Mouse (Mus musculus): ENCODE results near the gene Cntfr. TPM values are rescaled to one million over a fixed set of nuclear protein-coding genes. Genes with fewer than 3 reads are reported as not detected.
"Not testable (repeated sequence)": the region's sequence is repeated elsewhere in the genome, so short reads cannot be mapped to it uniquely, and the experiment has no call there.

Gene Cntfr
- total RNA-seq, 2 experiments from 2014 or later, result 120 to 127 TPM

- H3K27ac ChIP-seq; DNase-seq (ENCODE audit: extremely low spot score in 1 of 2, low spot score in 2 of 2); intact Hi-C loops (cut with DNase I); H3K4me3 ChIP-seq: not testable (repeated sequence)
These were observed 12.6 kb downstream of the Cntfr start for GRCm38 (mm10) chr4:41684131-41684930.

- H3K27ac ChIP-seq; H3K4me3 ChIP-seq; DNase-seq (ENCODE audit: extremely low spot score in 1 of 2, low spot score in 2 of 2); intact Hi-C loops (cut with DNase I): not testable (repeated sequence)
These were observed 13.6 kb downstream of the Cntfr start for GRCm38 (mm10) chr4:41683303-41683702.

GRCm38 (mm10) chr4:41682789-41683188 lies 14.1 kb downstream of the Cntfr start:
- intact Hi-C loops (cut with DNase I), result no loop called here
- no peak for DNase-seq (ENCODE audit: extremely low spot score in 1 of 2, low spot score in 2 of 2)
- Histone ChIP-seq H3K4me3 (no peak overlapping the region), H3K27ac (peak overlapping the region; percentile 5; the same call in 1 of the 2 replicates)
- no peak for TF ChIP-seq CTCF (IDR thresholded peaks at IDR 0.05)

- DNase-seq (ENCODE audit: extremely low spot score in 1 of 2, low spot score in 2 of 2), result no peak
- intact Hi-C loops (cut with DNase I), result no loop called here
- no peak overlapping the region for H3K27ac ChIP-seq
- TF ChIP-seq CTCF (IDR thresholded peaks at IDR 0.05), result no peak
- no peak overlapping the region for H3K4me3 ChIP-seq
These were observed 14.9 kb downstream of the Cntfr start for GRCm38 (mm10) chr4:41681947-41682346.

- no peak overlapping the region for H3K4me3 ChIP-seq
- H3K27ac ChIP-seq, result no peak overlapping the region
- intact Hi-C loops (cut with DNase I), result no loop called here
- TF ChIP-seq CTCF (IDR thresholded peaks at IDR 0.05), result no peak
- DNase-seq (ENCODE audit: extremely low spot score in 1 of 2, low spot score in 2 of 2), result no peak
These were observed 15.7 kb downstream of the Cntfr start for GRCm38 (mm10) chr4:41681176-41681575.

- Histone ChIP-seq H3K27ac (no peak overlapping the region), H3K4me3 (no peak overlapping the region)
- intact Hi-C loops (cut with DNase I), result no loop called here
- TF ChIP-seq CTCF (IDR thresholded peaks at IDR 0.05), result no peak
- no peak for DNase-seq (ENCODE audit: extremely low spot score in 1 of 2, low spot score in 2 of 2)
These were observed 17.6 kb downstream of the Cntfr start for GRCm38 (mm10) chr4:41679291-41679690.

- TF ChIP-seq CTCF (IDR thresholded peaks at IDR 0.05), result no peak
- intact Hi-C loops (cut with DNase I), result no loop called here
- no peak for DNase-seq (ENCODE audit: extremely low spot score in 1 of 2, low spot score in 2 of 2)
- H3K4me3 ChIP-seq, result no peak overlapping the region
- H3K27ac ChIP-seq, result no peak overlapping the region
These were observed 18.0 kb downstream of the Cntfr start for GRCm38 (mm10) chr4:41678863-41679262.

GRCm38 (mm10) chr4:41677006-41677629 lies 19.8 kb downstream of the Cntfr start:
- no peak for DNase-seq (ENCODE audit: extremely low spot score in 1 of 2, low spot score in 2 of 2)
- no peak overlapping the region for H3K4me3 ChIP-seq
- no peak for TF ChIP-seq CTCF (IDR thresholded peaks at IDR 0.05)
- intact Hi-C loops (cut with DNase I), result no loop called here
- no peak overlapping the region for H3K27ac ChIP-seq

GRCm38 (mm10) chr4:41676248-41677005 lies 20.5 kb downstream of the Cntfr start:
- intact Hi-C loops (cut with DNase I), result no loop called here

GRCm38 (mm10) chr4:41673186-41673585 lies 23.7 kb downstream of the Cntfr start:
- no peak overlapping the region for H3K4me3 ChIP-seq
- TF ChIP-seq CTCF (IDR thresholded peaks at IDR 0.05), result no peak
- DNase-seq (ENCODE audit: extremely low spot score in 1 of 2, low spot score in 2 of 2), result no peak
- intact Hi-C loops (cut with DNase I), result no loop called here
- H3K27ac ChIP-seq, result no peak overlapping the region

More at GRCm38 (mm10) chr4:41676248-41677005, 20.5 kb downstream of the Cntfr start:
- H3K4me3 ChIP-seq, result no peak overlapping the region
- no peak overlapping the region; the same call in 1 of the 2 replicates for H3K27ac ChIP-seq
- DNase-seq (ENCODE audit: extremely low spot score in 1 of 2, low spot score in 2 of 2), result no peak
- TF ChIP-seq CTCF (IDR thresholded peaks at IDR 0.05), result no peak

GRCm38 (mm10) chr4:41672522-41672963 lies 24.3 kb downstream of the Cntfr start:
- H3K27ac ChIP-seq, result no peak overlapping the region
- intact Hi-C loops (cut with DNase I), result no loop called here

GRCm38 (mm10) chr4:41671963-41672480 lies 24.9 kb downstream of the Cntfr start:
- no peak for TF ChIP-seq CTCF (IDR thresholded peaks at IDR 0.05)
- no peak overlapping the region for H3K27ac ChIP-seq
- intact Hi-C loops (cut with DNase I), result no loop called here

More at GRCm38 (mm10) chr4:41672522-41672963, 24.3 kb downstream of the Cntfr start:
- DNase-seq (ENCODE audit: extremely low spot score in 1 of 2, low spot score in 2 of 2), result no peak
- no peak for TF ChIP-seq CTCF (IDR thresholded peaks at IDR 0.05)
- H3K4me3 ChIP-seq, result no peak overlapping the region

More at GRCm38 (mm10) chr4:41671963-41672480, 24.9 kb downstream of the Cntfr start:
- H3K4me3 ChIP-seq, result no peak overlapping the region
- DNase-seq (ENCODE audit: extremely low spot score in 1 of 2, low spot score in 2 of 2), result no peak
